Mouse (Mus musculus) spleen, postnatal 36 days (tissue): Measurements from ENCODE around the gene Psmd13.

Experiments used
- DNase-seq, 2 experiments: peaks; one replicate each; pipeline ENCODE4 v3.0.0; 2022; ENCODE audit warnings: low spot score in 2 of 2, mixed read lengths in 1 of 2

Psmd13 gene

DNA sequence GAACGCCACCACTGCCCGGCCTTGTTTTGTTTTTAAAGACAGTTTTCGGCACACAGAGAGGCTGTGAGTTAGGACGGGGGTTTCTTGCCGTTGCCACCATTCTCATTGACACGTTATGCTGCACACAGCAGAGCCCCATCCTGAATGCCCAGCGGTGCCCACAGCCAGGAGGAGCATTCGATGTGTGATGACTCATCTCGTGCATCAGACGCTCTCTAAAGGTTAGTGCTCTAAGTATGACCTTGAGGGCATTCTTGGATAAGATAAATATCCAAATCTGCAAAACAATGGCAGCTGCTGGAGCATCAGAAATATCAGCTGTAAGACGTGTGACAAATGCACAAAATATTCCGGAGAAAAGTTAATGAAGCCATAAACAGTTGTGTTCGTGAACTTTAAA, 25.4 kb downstream of the Psmd13 start:
- DNase-seq, result no peak

DNA sequence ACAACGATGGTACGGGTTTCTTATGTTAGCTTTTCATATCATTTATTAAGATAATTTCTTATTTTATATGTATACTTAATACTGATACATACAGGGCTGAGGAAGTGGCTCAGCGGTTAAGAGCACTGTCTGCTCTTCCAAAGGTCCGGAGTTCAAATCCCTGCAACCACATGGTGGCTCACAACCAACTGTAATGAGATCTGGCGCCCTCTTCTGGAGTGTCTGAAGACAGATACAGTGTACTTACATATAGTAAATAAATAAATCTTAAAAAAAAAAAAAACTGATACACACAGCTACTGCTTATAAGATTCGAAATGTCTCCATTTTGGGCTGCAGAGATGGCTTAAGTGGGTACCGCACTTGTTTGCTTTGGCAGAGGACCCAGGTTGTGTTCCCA, 25.9 kb downstream of the Psmd13 start:
- DNase-seq, result no peak

DNA sequence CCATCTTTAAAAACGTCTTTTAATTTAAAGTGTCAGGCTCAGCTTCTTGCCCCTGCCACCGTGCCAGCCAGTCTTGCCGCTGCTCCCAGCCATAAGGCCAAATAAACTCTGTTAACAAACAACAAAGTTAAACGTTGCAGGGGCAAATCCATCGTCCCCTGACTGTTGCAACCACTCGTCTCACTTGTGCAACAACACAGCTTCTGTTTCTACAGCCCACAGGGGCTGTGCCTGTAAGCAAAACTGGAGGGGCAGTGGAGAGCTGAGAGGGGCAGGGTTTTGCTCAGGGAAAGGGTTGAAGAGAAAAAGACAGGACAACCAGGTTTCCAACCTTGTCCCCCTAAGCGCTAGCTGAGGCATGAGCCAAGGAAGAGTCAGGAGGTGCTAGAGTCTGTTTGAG, 26.4 kb downstream of the Psmd13 start:
- no peak for DNase-seq

DNA sequence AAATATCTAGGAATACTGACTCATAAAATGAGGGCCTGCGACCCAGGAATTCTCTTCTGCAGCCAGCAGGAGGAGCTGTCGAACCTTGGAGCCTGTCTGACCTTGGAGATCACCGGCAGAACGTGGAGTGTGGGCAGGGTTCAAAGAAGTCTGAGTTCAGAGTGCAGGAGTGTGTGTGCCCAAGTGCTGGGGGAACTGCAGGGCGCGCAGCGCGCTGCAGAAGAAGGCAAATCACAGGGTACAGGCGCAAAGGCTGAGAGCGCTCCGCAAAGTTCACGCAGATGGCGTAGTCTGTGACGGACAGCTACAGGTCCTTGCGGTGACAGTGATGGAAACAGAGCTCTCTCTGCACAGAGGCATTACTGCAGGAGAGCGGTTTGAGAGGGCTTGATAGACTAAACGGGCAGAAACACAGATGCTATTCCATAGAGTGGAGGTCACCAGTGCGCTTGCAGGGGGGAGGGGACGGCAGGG, 26.9 kb downstream of the Psmd13 start:
- peak; percentile 53 to 59 for DNase-seq

DNA sequence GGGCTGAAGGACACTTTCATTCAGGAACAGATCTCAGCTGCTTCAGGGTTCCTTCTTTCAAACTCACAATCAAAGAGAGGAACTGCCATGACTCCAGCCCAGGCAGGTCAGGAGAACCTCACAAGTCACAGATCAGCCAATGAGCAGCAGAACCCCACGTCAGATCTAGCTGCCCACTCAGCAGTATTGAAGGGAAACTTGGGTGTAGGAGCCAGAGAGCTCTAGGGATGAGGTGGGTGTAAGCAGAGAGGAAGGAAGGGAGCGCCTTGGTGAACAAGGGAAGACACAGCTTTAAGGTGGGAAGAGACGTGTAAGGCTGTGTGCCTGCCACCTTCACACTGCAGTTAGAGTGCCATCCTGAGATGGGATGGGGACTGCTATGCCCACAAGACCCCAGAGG, 30.5 kb downstream of the Psmd13 start:
- no peak for DNase-seq

DNA sequence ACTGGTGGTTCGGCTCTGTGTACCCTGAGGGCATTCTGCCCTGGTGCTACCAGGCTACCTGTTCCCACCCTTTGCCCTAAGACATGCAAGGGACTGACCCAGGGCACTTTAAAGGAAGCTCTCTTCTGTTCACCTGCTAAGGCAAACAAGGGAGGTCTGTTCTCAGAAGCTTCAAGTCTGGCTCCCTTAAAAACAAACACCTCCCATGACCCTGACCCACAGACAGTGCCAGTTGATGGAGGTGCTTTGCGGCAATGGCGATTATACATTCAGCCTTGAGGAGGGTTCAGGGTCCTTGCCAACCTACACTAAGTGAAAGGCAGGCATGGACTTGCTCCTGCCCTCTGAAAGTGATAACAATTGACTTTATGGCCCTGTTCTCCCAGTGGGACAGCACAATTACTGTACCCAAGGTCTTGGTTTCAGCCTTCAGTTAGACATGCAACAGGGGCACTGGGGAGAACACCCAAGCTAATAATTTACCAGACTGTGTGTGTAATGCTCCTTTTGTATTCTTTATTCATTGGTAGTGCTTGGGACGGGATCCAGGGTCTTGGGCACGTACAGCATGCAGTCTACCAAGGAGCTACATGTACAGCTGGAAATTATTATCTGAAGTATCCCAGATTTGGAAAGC, 31.2 kb downstream of the Psmd13 start:
- no peak for DNase-seq

DNA sequence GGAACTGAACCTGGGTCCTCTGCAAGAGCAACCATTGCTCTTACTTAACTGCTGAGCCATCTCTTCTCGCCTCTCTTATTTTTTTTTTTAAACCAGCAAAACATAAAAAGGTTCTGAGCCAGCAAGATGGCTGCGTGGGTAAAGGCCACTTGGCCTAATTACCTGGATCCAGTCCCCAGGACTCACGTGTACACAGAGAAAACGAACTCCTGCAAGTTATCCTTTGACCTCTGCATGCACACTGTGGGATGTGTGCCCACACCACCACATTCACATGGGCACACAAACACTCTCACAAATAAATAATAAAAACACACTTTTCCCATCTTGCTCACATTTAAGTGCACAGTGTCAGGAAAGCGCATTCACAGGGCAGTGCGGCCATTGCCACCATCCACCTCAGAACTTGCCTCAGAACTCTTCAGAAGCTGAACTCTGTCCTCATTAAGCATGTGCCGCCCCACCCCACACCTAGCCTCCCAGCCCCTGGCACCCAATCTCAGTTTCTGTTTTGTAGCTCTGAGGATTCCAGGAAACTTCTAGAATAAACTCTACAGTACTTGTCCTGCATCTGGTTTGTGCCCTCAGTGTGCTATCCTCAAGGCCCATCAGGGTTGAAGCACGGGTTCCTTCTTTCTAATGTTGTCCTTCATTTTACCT, 32.4 kb downstream of the Psmd13 start:
- no peak for DNase-seq

DNA sequence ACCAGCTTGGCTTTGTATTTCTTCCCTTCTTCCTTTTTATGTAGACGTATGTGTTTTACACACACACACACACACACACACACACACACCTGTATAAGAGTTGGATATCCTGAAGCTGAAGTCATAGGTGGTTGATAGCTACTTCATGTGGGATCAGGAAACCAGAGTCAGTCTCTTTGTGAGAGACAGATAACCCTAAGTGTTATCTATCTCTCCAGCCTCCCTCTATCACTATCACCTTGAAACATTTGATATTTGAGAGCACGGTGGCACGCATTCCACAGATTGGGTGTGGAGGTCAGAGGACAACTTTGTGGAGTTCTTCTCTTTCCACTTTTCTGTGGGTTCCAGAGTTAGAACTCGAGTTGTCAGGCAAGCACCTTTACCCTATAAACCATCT, 38.1 kb downstream of the Psmd13 start:
- DNase-seq, result no peak

DNA sequence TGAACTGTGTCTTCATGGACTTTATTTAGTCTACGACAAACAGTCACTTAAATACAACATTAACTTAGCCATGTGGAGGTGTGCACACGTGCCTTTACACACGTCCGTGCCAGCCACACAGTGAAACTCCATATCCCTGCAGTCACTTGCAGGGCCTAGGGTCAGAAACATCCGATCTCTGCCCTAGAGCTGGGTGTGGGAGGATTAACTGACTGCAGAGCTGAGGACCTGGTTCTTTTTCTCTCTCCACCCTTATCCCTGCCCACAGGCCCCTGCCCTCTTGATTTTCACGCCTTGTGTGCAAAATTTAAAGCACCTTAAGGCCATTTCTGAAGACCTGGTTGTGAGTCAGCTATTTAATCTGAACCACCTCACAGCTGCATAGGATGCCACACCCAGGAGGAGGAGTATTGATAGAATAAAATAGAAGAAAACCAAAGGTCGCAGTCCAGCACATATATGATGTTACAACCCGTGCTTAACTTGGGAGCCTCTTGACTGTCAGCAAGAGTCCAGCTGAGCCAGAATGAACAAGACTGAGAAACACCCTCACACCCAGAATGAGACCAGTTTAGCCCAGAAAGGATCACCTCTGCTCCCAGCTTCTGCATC, 38.8 kb downstream of the Psmd13 start, which contains the start of gene Nlrp6:
Gene Nlrp6, plus strand, starts transcription at position 485 of the 612 bp plus-strand sequence.
- no peak for DNase-seq

DNA sequence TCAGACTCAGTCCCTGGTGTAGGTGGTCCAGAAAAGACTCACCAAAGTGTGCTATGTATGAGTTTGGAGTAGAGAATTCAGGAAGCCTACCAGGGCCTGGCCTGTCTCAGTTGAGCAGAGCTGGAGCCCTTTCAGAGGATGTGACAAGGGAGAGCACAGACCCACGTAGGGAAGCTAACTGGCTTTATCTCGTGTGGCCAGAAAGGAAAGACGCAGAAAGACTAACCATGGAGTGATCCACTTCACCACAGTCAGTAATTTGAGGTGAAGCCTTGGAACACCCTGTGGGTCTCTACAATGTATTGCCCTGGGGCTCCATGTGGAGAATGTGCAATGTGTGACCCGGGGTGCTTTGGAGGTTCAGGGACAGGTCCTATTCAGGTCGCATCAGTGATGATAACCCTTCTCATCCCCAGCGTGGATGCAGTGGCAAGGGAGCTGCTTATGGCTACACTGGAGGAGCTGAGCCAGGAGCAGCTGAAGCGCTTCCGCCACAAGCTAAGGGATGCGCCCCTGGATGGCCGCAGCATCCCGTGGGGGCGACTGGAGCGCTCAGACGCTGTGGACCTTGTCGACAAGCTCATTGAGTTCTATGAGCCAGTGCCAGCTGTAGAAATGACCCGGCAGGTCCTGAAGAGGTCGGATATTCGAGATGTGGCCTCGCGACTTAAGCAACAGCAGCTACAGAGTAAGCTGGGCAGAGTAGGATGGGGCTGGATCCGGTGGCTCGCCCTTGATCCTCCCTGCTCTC, 39.6 kb downstream of the Psmd13 start:
- DNase-seq, result no peak

DNA sequence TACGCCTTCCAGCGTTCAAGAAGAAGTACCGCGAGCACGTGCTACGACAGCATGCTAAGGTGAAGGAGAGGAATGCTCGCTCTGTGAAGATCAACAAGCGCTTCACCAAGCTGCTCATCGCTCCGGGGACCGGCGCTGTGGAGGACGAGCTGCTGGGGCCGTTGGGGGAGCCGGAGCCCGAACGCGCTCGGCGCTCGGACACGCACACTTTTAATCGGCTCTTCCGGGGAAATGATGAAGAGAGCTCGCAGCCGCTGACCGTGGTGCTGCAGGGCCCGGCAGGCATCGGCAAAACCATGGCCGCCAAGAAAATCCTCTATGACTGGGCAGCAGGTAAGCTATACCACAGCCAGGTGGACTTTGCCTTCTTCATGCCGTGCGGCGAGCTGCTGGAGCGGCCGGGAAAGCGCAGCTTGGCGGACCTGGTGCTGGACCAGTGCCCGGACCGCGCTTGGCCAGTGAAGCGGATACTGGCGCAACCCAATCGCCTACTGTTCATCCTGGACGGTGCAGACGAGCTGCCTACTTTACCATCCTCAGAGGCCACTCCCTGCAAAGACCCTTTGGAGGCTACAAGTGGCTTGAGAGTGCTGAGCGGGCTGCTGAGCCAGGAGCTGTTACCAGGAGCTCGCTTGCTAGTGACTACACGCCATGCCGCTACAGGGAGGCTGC, 40.8 kb downstream of the Psmd13 start:
- DNase-seq, result no peak

DNA sequence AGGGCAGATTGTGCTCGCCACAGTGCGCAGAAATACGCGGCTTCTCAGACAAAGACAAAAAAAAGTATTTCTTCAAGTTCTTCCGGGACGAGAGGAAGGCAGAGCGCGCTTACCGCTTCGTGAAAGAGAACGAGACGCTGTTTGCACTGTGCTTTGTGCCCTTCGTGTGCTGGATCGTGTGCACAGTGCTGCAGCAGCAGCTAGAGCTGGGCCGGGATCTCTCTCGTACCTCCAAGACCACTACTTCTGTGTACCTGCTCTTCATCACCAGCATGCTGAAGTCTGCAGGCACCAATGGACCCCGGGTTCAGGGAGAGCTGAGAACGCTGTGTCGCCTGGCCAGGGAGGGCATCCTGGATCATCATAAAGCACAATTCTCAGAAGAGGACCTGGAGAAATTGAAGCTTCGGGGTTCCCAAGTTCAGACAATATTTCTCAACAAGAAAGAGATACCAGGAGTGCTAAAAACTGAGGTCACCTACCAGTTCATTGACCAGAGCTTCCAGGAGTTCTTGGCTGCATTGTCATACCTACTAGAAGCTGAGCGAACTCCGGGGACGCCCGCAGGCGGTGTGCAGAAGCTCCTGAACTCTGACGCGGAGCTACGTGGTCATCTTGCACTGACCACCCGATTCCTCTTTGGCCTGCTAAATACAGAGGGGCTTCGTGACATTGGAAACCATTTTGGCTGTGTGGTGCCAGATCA, 41.5 kb downstream of the Psmd13 start:
- DNase-seq, result no peak

DNA sequence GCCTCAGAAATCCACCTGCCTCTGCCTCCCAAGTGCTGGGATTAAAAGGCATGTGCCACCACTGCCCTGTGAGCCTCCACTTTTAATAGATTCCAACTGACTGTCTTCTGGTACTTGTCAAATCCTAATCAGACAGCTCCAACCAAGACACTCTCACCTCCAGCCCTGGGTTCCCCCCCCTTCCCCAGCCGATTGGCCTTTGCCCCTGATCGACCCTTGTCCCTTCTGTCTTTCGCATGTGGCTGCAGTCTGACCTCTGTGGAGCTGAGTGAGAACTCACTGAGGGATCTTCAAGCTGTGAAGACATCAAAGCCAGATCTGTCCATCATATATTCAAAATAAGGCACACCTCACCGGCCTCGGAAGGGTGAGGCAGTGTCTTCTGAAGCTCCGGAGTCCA, 45.4 kb downstream of the Psmd13 start:
- DNase-seq, result no peak

DNA sequence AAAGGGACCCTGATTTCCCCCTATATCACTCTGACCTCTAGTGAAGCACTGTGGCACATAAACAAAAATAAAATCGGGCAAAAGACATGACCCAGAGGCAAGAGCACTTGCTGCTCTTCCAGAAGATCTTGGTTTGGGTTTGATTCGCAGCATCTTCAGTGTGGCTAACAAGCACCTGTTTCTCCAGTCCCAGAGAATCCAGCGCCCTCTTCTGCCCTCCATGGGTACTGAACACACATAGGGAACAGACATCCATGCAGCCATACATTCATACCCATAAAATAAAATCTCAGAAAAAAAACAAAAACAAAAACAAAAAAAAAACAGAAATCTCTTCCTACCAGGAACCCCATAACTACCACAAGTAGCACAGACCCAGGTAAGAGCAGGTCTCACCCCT, 56.7 kb downstream of the Psmd13 start:
- DNase-seq, result no peak

DNA sequence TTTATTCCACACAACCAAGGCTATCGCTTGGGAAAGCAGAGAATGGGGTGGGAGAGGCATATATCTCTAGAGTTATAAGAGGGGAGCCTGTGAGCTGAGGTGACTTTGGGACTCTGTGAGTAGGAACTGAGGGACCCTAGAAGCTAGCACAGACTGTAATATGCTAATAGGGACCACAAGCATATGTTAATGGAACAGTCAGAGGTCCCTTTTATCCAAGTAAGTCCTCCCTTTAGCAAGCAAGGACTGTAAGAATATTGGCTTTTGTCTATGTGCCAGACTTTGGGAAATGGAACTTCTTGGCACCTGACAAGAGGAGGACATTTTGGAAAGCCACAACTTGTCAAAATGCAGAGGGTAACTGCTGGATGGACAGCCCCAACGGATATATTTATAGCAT, 57.1 kb downstream of the Psmd13 start:
- DNase-seq, result no peak

DNA sequence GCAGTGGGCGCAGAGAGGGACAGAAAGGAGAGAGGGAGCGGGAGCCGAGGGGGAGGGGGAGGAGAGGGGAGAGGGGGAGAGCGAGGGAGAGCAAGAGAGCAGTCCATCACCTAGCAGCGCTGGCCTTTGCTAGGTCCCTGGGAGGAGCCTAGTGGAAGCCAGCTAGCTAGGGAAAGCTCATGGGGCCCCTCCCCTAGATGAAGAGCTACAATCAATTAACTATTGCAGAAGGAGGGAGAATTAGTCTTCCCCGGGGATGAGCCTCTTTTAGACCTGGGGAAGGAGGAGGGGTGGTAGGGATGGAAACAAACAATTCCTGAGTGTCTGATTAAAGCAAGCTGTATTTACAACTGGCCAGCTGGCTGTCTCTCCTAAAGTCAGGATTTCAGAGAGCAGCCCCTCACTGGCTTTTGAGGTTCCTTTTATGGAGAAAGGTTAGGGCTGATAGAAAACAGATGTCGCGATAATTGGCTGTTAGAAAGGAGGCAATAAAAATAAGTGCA, 58.0 kb downstream of the Psmd13 start:
- no peak for DNase-seq

DNA sequence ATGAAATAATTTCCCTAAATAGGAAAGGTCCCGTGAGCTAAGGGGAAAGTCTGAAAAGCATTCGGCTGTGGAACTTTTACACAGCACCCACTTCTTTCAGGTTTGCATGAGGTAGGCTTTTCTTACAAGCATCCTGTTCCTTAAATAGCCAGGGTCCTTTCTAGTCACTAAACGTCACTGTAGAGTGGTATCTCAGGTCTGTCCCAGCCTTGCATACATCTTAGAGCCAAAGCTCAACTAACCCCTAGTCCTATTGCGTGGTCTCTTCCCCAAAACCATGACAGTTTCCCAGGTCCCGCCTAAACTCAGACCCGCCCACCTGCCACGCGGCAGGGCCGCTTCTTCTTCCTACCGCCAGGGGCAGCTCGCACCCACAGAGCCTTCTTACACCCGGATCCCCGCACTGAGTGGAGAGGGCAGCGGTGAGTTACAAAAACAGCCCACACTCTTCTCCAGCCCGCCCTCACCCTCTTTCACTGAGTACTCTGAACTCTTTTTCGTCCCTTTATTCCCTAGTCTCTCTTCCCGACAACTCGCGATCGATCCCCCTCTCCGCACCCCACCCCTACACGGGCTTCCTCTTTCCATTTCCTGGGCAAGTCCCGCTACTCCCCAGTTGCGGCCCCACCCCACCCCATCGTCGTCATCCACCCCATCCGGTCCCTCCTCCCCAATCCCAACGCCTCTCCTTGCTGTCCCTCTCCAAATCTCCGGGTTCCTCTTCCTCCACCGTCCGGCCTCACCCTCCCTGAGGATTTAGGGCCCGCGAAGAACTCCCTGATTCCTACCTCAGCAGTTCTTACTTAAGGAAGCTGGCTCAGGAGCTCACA, 59.7 kb downstream of the Psmd13 start, which contains the start of gene Pgghg:
Gene Pgghg, plus strand, starts transcription at position 170 of the 830 bp plus-strand sequence.
- peak; percentile 86 to 87 for DNase-seq

DNA sequence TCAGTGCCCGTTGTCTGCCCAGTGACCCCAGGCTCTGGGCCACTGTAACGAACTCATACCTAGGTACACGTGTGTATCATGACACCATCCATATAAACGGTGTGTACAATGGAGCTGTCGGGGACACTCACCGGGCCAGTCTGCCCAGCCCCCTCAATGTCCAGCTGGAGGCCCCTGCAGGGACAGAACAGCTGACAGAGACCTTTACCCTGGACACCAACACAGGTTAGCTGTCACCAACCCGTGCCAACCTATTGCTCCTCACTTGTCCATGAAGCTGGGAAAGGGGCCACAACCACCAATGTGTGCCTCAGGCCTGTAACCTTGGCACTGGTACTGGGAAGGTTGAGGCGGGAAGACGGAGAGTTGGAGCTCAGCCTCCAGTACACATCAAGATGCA, 60.6 kb downstream of the Psmd13 start:
- DNase-seq, result no peak

DNA sequence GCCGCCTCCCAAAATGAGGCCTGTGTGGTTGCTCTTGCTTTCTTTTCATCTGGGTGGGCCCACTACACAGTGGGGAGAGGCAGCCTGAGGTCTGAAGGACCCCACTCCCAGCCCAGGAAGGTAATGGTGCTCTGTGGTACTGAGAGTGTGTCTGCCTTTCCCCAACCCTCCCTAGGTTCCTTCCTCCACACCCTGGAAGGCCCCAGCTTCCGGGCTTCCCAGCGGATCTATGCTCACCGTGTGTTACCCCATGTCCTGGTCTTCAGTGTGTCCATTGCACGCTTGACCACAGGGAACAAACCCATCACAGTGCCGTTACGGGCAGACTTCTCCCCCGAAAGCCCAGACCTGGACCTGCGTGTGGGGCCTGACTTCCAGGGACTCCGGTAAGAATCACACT, 61.0 kb downstream of the Psmd13 start:
- DNase-seq, result no peak

DNA sequence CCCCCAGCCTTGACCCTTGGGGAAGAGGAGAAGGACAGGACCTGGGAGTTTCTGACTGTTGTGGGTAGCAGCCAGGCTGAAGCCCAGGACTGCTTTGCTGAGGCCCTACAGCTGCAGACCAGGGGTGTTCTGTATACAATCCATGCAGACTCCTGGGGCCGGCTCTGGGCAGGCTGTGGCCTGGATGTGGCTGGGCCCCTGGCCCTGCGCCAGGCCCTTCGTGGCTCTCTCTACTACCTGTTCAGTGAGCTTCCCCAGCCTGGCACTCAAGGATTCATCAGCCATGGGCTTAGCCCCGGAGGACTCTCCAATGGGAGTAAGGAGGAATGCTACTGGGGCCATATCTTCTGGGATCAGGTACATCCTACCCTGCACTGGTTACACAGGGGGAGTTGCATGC, 61.6 kb downstream of the Psmd13 start:
- no peak for DNase-seq
